Mouse (Mus musculus): ENCODE measurements around the gene Fam189b. TPM values are rescaled to one million over a fixed set of nuclear protein-coding genes. Genes with fewer than 3 reads are reported as not detected.

Fam189b gene
- total RNA-seq, 1 experiment, result 9.3 TPM

GRCm38 (mm10) chr3:89229276-89229675, 46.3 kb downstream of the Fam189b start:
- DNase-seq (ENCODE audit: low read depth, low spot score), result no peak
- TF ChIP-seq CHD2 (IDR thresholded peaks at IDR 0.05; ENCODE audit: low read depth, low read length) (no peak), ZNF384 (IDR thresholded peaks at IDR 0.05; ENCODE audit: low read depth, low read length) (no peak), HCFC1 (IDR thresholded peaks at IDR 0.05; ENCODE audit: borderline replicate concordance, insufficient read depth, low read length) (no peak), MAFK (IDR thresholded peaks at IDR 0.05; ENCODE audit: insufficient read depth, low read depth, low read length) (no peak), ZC3H11A (IDR thresholded peaks at IDR 0.05; ENCODE audit: borderline replicate concordance, low read depth, low read length) (no peak)
- Histone ChIP-seq H3K4me3 (ENCODE audit: insufficient read depth in 1 of 2, low read depth in 1 of 2, low read length in 2 of 2, poor library complexity in 1 of 2, severe bottlenecking in 1 of 2) (no peak overlapping the region), H3K27ac (ENCODE audit: insufficient read depth, low read depth, low read length, poor library complexity, severe bottlenecking) (no peak overlapping the region), H3K4me1 (ENCODE audit: control insufficient read depth in 2 of 2, insufficient read depth in 2 of 2, low read length in 2 of 2, poor library complexity in 1 of 2) (peaks cover 15 to 36% of the 10 kb centered on the region in 2 experiments), H3K36me3 (ENCODE audit: control insufficient read depth, insufficient read depth, low read length, poor library complexity, severe bottlenecking) (0 out of 2 replicates have a peak, but pooled peaks cover under 1% of the 10 kb centered on the region), H3K9me3 (ENCODE audit: control insufficient read depth, insufficient read depth, low read depth, low read length) (no peaks in the 10 kb centered on the region), H3K9ac (ENCODE audit: insufficient read depth, low read depth, low read length, poor library complexity, severe bottlenecking) (no peak overlapping the region)
- in situ Hi-C loops (cut with MboI; ENCODE audit: low sequenced_read_pairs in 2 of 2, unreplicated experiment in 2 of 2), result no loop called here

- in situ Hi-C loops (cut with MboI; ENCODE audit: low sequenced_read_pairs in 2 of 2, unreplicated experiment in 2 of 2), result no loop called here
- TF ChIP-seq MAFK (IDR thresholded peaks at IDR 0.05; ENCODE audit: insufficient read depth, low read depth, low read length), result no peak
- no peak for TF ChIP-seq HCFC1 (IDR thresholded peaks at IDR 0.05; ENCODE audit: borderline replicate concordance, insufficient read depth, low read length)
- no peak for TF ChIP-seq CHD2 (IDR thresholded peaks at IDR 0.05; ENCODE audit: low read depth, low read length)
- TF ChIP-seq ZC3H11A (IDR thresholded peaks at IDR 0.05; ENCODE audit: borderline replicate concordance, low read depth, low read length), result no peak
- no peak for TF ChIP-seq ZNF384 (IDR thresholded peaks at IDR 0.05; ENCODE audit: low read depth, low read length)
- Histone ChIP-seq H3K4me1 (ENCODE audit: control insufficient read depth in 2 of 2, insufficient read depth in 2 of 2, low read length in 2 of 2, poor library complexity in 1 of 2) (peaks cover 9 to 29% of the 10 kb centered on the region in 2 experiments; a peak in 3 of 4 replicates), H3K27ac (ENCODE audit: insufficient read depth, low read depth, low read length, poor library complexity, severe bottlenecking) (no peak overlapping the region), H3K9ac (ENCODE audit: insufficient read depth, low read depth, low read length, poor library complexity, severe bottlenecking) (no peak overlapping the region), H3K9me3 (ENCODE audit: control insufficient read depth, insufficient read depth, low read depth, low read length) (no peaks in the 10 kb centered on the region), H3K4me3 (ENCODE audit: insufficient read depth in 1 of 2, low read depth in 1 of 2, low read length in 2 of 2, poor library complexity in 1 of 2, severe bottlenecking in 1 of 2) (no peak overlapping the region), H3K36me3 (ENCODE audit: control insufficient read depth, insufficient read depth, low read length, poor library complexity, severe bottlenecking) (no peaks in the 10 kb centered on the region)
- no peak for DNase-seq (ENCODE audit: low read depth, low spot score)
Observed at GRCm38 (mm10) chr3:89230561-89230960, 47.6 kb downstream of the Fam189b start.

- peaks cover 8 to 24% of the 10 kb centered on the region in 2 experiments; a peak in 3 of 4 replicates for H3K4me1 ChIP-seq (ENCODE audit: control insufficient read depth in 2 of 2, insufficient read depth in 2 of 2, low read length in 2 of 2, poor library complexity in 1 of 2)
- in situ Hi-C loops (cut with MboI; ENCODE audit: low sequenced_read_pairs in 2 of 2, unreplicated experiment in 2 of 2), result no loop called here
Observed at GRCm38 (mm10) chr3:89231345-89231744, 48.4 kb downstream of the Fam189b start.

GRCm38 (mm10) chr3:89231772-89232275, 48.9 kb downstream of the Fam189b start:
- no peaks in the 10 kb centered on the region for H3K9me3 ChIP-seq (ENCODE audit: control insufficient read depth, insufficient read depth, low read depth, low read length)
- H3K27ac ChIP-seq (ENCODE audit: insufficient read depth, low read depth, low read length, poor library complexity, severe bottlenecking), result no peak overlapping the region
- H3K4me3 ChIP-seq (ENCODE audit: insufficient read depth in 1 of 2, low read depth in 1 of 2, low read length in 2 of 2, poor library complexity in 1 of 2, severe bottlenecking in 1 of 2), result no peak overlapping the region
- H3K4me1 ChIP-seq (ENCODE audit: control insufficient read depth in 2 of 2, insufficient read depth in 2 of 2, low read length in 2 of 2, poor library complexity in 1 of 2), result peaks cover 8 to 24% of the 10 kb centered on the region in 2 experiments; a peak in 3 of 4 replicates
- no peak overlapping the region for H3K9ac ChIP-seq (ENCODE audit: insufficient read depth, low read depth, low read length, poor library complexity, severe bottlenecking)
- in situ Hi-C loops (cut with MboI; ENCODE audit: low sequenced_read_pairs in 2 of 2, unreplicated experiment in 2 of 2), result no loop called here
- DNase-seq (ENCODE audit: low read depth, low spot score), result no peak
- H3K36me3 ChIP-seq (ENCODE audit: control insufficient read depth, insufficient read depth, low read length, poor library complexity, severe bottlenecking), result no peaks in the 10 kb centered on the region
- TF ChIP-seq CHD2 (IDR thresholded peaks at IDR 0.05; ENCODE audit: low read depth, low read length), result no peak
- TF ChIP-seq MAFK (IDR thresholded peaks at IDR 0.05; ENCODE audit: insufficient read depth, low read depth, low read length), result no peak
- TF ChIP-seq HCFC1 (IDR thresholded peaks at IDR 0.05; ENCODE audit: borderline replicate concordance, insufficient read depth, low read length), result no peak
- TF ChIP-seq ZNF384 (IDR thresholded peaks at IDR 0.05; ENCODE audit: low read depth, low read length), result no peak
- TF ChIP-seq ZC3H11A (IDR thresholded peaks at IDR 0.05; ENCODE audit: borderline replicate concordance, low read depth, low read length), result no peak

More at GRCm38 (mm10) chr3:89231345-89231744, 48.4 kb downstream of the Fam189b start:
- Histone ChIP-seq H3K4me3 (ENCODE audit: insufficient read depth in 1 of 2, low read depth in 1 of 2, low read length in 2 of 2, poor library complexity in 1 of 2, severe bottlenecking in 1 of 2) (no peak overlapping the region), H3K27ac (ENCODE audit: insufficient read depth, low read depth, low read length, poor library complexity, severe bottlenecking) (no peak overlapping the region), H3K9ac (ENCODE audit: insufficient read depth, low read depth, low read length, poor library complexity, severe bottlenecking) (no peak overlapping the region), H3K36me3 (ENCODE audit: control insufficient read depth, insufficient read depth, low read length, poor library complexity, severe bottlenecking) (no peaks in the 10 kb centered on the region), H3K9me3 (ENCODE audit: control insufficient read depth, insufficient read depth, low read depth, low read length) (no peaks in the 10 kb centered on the region)
- no peak for TF ChIP-seq ZC3H11A (IDR thresholded peaks at IDR 0.05; ENCODE audit: borderline replicate concordance, low read depth, low read length)
- DNase-seq (ENCODE audit: low read depth, low spot score), result no peak

- no peaks in the 10 kb centered on the region for H3K9me3 ChIP-seq (ENCODE audit: control insufficient read depth, insufficient read depth, low read depth, low read length)
- no peak overlapping the region for H3K27ac ChIP-seq (ENCODE audit: insufficient read depth, low read depth, low read length, poor library complexity, severe bottlenecking)
- peaks cover 3% of the 10 kb centered on the region; the same call in 1 of the 2 replicates for H3K36me3 ChIP-seq (ENCODE audit: control insufficient read depth, insufficient read depth, low read length, poor library complexity, severe bottlenecking)
- no peak overlapping the region for H3K9ac ChIP-seq (ENCODE audit: insufficient read depth, low read depth, low read length, poor library complexity, severe bottlenecking)
- in situ Hi-C loops (cut with MboI; ENCODE audit: low sequenced_read_pairs in 2 of 2, unreplicated experiment in 2 of 2), result no loop called here
- no peak for TF ChIP-seq ZNF384 (IDR thresholded peaks at IDR 0.05; ENCODE audit: low read depth, low read length)
- no peak for TF ChIP-seq ZC3H11A (IDR thresholded peaks at IDR 0.05; ENCODE audit: borderline replicate concordance, low read depth, low read length)
- no peak for TF ChIP-seq MAFK (IDR thresholded peaks at IDR 0.05; ENCODE audit: insufficient read depth, low read depth, low read length)
- TF ChIP-seq HCFC1 (IDR thresholded peaks at IDR 0.05; ENCODE audit: borderline replicate concordance, insufficient read depth, low read length), result no peak
- no peak overlapping the region for H3K4me3 ChIP-seq (ENCODE audit: insufficient read depth in 1 of 2, low read depth in 1 of 2, low read length in 2 of 2, poor library complexity in 1 of 2, severe bottlenecking in 1 of 2)
- no peak for DNase-seq (ENCODE audit: low read depth, low spot score)
- H3K4me1 ChIP-seq (ENCODE audit: control insufficient read depth in 2 of 2, insufficient read depth in 2 of 2, low read length in 2 of 2, poor library complexity in 1 of 2), result peaks cover 8 to 23% of the 10 kb centered on the region in 2 experiments; a peak in 3 of 4 replicates
Observed at GRCm38 (mm10) chr3:89232614-89233013, 49.7 kb downstream of the Fam189b start.

All from ES-E14 (cell line).